Mouse (Mus musculus) frontal cortex, postnatal 36 days (tissue): Measurements from ENCODE around the gene Pde7b.

Source experiments
- DNase-seq, 2 experiments: peaks; one replicate each; pipeline ENCODE4 v3.0.0; 2022; ENCODE audit warnings: low spot score in 2 of 2

Pde7b gene

DNA sequence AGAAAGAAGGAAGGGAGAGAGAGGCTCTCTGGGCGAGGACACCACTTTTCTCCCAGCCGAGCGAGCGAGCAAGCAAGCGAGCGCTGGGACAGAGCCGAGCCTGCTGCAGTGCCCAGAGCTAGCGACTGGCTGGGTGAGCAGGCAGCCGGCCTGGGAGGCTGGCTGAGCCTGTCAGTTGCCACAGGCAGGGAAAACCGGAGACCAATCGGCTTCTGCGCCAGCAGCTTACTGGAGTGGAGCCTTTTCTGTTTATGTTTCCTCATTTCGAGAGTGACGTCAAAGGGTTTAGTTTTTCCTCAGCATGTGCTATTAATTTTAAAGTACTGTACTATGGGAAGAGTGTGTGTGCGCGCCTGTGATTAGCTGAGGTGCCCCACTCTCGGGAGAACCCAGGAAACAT lies at the start of gene Pde7b:
TSS of gene Pde7b (minus strand) at position 173 of the 400 bp plus-strand sequence.
- peak; percentile 79 for DNase-seq

DNA sequence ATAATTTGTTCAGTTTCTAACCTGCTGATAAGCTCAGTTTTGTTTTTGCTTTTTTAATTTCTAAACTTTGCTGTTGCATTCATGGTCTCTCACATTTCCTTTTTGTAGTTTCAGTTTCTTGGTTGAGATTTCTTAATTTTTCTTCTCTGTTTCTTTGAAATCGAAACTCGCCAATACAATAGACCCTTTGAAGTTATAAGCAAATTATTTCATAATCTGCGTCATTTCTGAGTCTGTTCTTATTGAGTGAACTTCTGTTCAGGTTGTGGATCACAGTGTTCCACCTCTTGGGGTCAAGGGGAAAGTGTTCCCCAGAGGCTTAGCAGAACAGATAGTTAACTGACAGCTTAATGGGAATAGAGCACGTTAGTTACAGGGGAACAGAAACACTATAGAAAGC lies 47.2 kb upstream of the Pde7b start:
- no peak for DNase-seq

DNA sequence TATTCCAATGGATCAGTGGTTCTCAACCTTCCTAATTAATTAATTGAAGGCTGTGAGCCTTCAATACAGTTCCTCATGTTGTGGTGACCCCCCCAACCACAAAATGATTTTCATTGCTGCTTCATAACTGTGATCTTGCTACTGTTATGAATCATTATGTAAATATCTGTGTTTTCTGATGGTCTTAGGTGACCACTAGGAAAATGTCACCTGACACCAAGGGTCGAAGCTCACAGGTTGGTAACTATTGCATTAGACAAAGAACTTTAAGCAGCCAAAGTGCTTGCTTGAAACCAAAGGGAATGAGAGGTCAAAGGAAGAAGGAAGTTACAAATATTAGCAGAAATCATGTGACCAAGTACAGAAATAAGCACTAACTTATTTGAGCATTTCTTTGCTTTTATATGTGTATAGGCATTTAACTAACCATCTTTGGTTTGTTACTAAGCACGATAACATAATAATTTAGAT lies 45.6 kb upstream of the Pde7b start:
- no peak for DNase-seq

DNA sequence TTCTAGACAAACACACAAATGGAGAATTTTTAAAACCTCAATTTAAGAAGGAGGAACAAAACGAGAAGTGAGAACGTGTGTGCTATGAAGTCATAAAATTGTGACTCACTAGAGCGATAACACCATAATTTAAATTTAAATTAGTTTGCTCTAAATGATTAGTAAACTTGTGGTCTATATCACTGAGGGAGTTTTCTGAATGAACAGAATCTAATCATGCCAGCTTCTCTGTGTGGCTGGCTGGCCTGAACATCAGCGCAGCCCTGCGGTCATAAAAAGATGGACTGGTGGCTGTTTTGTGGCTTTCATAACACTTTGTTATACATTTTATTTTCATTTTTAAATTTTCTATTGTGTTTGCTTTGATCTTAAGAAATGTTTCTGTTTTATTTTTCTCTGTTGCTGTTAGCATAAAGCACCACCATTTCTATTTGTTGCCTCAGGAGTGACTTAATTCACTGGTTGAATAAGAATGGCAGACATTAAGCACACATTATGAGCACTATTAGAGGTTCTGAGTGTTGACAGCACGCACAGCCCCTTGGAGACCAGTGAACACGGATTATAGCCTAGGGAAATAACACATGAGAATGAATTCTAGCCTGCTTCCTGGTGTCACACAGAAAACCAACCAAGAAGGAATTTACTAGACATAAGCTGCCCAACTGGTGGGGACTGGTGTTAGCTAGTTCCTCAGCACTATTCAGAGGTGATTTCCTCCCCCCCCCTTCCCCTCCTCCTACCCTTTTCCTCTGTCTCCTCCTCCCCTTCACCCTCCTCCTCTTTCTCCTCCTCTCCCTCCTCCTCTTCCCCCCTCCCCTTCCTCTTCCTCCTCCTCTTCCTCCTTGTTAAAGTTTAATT lies 44.9 kb upstream of the Pde7b start:
- DNase-seq: no peak

DNA sequence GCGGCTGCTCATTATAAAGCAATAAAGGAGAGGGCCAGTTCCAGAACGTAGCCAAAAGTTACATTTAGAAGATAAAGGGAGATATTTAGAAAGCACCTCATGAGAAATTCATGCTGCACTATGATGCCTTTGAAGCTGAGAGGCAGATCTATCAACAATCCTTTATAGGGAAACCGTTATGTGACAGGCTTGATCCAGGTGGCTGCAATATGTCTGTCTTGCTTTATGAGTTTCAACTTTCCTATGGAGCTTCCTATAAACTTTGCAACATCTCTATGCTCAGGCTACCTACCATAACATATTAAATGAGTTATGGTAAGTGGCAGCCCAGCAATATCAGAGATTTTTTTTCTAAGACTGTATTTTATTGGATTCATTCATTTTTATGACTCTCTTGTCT lies 39.5 kb upstream of the Pde7b start:
- no peak for DNase-seq

DNA sequence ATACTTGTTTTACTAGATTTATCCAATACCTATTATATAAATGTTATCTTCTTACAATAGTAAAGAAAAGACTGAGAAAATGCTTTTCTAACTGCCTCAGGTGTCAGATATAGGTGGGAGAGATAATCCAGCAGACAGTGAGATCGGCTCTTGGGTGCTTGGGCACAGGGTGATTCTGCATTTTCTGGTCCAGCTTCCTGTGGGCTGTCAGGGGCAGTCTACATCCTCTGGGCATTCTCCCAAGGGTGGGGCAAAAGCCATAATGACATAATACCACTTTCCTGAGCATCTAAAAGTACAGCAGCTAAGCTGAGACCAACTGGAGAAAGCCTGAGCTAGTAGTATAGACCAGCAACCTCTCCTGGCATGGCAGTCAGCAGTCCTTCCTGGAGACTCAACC lies 34.1 kb upstream of the Pde7b start:
- DNase-seq: no peak

DNA sequence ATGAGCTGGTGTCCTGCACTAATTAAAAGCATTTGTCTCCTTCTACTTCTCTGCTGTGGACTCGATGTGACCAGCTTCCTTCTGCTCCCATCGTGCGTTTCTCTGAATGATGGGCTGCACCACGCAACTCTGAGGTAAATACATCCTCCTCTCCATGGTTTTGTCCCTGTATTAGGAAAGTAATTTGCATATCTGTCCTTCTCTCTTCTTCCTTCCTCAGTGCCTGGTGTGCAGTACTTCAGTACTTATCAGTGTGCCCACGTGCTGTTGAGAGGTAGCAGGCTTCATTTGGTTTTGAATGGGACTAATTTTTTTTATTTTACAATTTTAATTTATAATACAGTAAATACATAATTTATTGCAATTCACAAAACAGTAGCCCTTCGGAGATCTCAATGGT lies 33.4 kb upstream of the Pde7b start:
- no peak for DNase-seq

DNA sequence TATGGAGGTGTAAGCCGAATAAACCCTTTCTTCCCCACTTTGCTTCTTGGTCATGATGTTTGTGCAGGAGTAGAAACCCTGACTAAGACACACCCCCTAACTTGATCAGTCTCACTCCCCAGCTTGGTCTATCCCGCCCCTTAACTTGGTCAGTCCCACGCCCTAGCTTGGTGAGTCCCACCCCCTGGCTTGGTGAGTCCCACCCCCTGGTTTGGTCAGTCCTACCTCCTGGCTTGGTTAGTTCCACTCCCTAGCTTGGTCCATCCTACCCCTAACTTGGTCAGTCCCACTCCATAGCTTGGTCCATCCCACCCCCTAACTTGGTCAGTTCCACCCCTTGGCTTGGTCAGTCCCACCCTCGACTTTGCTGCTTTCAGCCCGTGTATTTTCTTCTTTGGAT lies 31.3 kb upstream of the Pde7b start:
- no peak for DNase-seq

DNA sequence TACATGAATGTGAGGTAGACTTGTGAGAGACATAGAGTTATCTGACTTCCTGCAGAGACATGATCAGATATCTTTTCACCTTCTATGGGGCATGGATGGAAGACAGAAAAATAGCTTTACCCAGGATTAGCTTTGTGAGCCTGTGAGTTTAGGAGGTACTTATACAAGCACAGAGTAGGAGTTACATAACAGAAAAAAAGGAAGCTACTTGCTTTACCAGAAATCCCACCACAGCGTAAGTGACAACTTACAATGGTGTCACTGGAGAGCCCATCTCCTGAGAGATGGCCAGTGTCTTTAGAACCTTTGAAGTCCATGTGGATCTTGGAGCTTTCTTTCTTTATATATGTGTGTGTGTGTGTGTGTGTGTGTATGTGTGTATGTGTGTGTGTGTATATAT lies 28.0 kb upstream of the Pde7b start:
- no peak for DNase-seq

DNA sequence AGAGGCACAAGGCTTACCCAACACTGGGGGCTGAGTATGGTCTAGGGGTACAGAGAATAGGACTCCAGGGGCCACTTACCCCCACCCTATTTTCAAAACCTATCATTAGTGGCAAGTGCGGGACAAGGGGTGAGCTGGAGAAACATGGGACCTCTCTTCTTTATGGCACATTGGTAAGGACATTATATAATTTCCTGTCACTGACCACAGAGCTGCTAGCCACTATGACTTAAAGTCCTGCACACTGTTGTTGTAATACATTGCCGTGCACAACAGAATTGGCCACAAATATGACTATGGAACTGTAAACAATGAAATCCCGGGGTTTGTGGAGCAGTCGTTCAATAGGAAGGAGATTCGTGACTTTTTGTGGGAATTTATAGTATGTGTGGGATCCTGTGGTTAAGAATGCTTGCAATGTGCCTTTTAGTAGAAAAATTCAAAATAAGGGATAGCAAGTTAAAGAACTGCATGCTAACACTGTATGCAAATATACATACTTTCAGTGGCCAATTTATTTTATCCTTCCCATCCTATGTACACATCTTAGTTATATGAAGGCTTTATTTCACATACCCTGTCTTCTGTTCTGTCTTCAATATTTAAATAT lies 25.9 kb upstream of the Pde7b start:
- peak in 1 of 2 experiments; percentile 16 for DNase-seq

DNA sequence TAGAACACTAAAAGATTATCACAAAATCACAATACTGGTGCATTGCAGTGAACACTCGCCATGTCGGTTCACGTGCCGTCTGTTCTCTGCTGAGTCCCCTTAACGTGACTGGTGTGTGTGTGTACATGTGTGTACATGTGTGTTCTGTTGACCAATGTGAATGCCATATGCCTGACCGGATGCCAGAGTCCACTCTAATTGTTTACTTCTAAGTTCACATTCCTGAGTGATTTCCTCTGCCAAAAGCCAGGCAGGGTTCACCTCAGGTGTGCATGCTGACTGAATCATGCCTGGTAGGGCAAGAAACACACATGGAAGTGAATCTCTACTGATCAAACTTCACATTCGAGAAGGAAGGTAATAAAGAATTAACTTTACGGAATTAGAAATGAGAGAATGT lies 24.1 kb upstream of the Pde7b start:
- no peak for DNase-seq

DNA sequence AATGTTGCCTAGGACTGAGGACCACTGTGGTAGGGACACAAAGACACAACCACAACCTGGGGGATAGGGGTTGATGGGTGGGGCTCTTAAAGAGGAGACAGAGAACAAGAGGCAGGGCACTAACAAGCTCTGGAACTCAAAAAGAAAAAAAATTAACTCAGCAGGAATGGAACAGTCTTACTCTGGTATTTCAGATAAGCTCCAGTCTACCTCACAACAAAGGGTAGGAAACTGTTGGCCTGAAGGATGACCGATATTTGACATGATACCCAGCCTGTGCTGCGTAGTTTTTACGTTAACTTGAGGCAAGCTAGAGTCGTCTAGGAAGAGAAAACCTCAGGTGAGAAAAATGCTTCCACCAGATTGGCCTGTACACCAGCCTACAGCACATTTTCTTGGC lies 22.4 kb upstream of the Pde7b start:
- DNase-seq: no peak

DNA sequence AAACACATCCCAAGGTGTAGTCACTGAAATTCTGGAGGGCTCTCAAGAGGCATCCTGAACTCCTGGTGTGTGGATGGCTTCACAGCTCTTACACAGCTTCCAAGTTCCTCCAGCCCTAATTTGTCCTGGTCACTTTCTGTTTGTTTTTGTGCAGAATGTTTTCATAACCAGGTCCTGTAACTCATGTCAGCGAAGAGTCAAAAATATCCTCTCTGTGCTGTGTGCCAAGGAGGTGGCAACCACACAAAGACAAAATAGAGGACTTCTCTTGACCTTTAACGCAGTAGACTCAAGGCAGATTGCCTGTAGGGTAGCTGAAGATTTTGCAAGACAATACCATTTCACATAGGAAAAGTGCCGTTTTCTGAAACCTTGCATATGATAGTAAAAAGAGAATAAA lies 14.9 kb upstream of the Pde7b start:
- DNase-seq: no peak

DNA sequence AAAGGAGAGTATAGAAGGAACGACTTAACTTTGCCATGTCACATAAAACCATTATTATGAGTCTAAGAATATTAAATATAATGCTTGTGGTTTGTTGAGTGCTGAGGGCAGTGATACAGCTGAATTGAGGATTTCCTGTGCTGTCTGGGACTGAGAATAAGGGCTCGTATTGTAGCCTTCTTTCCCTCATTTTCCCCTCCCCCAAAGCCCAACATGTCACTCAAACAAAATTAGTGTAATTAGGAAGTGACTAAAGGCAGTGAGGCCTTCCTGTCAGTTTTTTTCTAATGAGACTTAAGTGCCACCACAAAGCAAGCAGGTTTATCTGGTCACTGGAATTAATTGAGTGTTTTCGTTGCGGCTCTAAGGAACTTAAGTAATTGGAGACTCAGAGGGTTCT lies 12.3 kb upstream of the Pde7b start:
- DNase-seq: no peak

DNA sequence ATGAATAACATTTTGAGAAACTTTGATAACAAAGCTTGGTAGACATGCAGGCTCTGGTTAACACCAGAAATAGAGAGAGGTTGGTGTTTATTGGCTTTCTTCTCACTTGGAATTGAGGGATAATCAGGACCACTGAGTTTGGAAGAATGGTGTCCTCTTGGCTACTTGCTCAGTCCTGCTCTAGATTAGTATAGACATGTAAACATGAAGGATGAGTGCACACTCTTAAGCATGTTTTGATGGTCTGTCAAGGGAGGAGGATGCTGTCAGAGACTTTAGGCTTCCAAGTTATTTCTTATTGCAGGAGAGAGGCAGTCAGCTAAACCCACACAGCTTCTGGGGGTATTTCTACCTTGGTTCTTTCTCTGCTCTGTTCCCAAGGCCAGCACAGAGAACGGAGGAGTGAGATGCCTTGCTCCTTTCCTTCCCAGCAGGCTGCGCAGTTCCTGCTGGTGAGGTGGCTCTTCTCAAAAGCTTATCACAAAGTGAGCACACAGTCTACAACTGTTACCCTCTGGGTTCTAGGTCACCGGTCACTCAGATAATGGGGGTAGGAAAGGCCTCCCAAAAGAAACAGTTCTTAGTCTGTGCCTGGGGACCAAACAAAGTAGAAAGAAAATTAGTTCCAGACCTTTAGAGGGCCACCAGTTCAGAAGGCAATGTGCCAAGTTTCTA lies 11.0 kb upstream of the Pde7b start:
- DNase-seq: no peak

DNA sequence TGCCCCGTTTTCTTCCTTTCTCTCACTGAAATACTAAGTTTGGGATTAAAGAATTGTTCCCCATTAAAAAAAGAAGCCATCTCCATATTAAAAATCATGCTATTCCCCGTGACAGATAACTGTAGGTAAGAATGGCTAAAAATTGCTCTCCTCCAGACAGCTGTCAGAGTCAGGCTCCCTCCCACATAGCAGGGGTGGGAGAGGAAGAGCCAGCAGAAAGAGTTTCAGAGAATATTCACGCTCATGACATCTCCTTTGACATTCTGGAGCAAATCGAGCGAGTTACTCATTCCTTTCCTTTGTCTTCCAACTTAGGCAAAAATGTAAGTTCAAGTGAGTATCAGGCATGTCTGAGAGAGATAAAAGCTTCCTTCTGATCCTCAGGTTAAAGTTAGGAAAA lies 8.7 kb upstream of the Pde7b start:
- no peak for DNase-seq

DNA sequence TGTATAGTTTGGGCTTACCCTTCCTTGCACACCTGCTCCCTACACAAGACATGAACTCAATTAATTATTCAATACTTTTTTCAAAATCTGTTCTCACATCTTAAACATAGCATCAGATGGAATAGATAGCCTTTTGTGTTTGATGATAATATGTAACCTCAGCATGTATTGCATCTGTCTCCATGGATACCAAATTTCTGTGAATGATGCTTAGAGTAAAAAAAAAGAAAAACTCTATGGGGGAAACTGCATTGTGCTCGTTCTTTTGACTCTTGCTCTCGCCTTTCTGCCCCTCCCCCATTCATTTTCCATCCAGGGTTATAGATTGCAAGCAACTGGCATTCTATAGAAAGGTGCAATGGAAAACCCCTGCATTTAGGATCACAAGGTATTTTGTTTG lies 7.3 kb upstream of the Pde7b start:
- no peak for DNase-seq

DNA sequence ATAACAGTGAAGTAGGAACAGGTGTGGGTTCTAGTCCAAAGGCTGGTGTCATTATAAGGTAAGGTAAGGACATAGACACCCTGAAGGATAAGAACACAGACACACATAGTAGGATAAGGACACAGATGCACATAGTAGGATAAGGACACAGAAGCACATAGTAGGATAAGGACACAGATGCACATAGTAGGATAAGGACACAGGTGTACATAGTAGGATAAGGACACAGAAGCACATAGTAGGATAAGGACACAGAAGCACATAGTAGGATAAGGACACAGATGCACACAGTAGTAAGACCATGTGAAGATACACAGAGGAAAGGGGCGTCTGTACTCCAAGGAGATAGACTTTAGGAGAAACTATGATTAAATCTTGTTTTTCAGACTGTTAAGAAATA lies 5.2 kb upstream of the Pde7b start:
- DNase-seq: no peak

DNA sequence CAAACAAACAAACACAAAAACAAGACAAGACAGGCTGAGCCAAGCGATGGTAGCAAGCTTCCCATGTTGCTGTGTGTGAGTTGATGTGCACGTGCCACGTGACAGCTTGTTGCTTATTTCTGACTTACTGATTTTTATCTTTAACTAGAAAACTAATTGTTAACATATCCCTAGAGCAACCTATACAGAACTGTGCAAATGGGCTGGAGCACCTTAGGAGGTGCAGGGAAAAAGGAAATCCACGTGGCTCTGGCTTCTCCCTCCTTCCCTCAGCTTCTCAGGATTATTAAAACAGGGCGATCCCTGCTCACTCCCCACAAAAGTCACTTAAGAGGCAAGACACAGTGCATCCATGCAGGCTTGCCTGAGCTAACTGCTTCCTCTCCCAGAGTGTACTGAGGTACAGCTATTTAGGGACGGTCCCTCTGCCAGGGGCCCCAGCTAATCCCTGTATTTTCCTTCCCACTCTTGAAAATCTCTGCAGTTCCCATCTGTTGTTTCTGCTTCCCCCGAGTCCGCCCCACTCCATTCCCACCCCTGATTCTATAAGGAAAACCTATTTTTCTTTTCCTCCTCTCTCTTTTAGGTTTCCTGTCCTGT lies 606 bp upstream of the Pde7b start:
- DNase-seq: peak in 1 of 2 experiments; percentile 23

DNA sequence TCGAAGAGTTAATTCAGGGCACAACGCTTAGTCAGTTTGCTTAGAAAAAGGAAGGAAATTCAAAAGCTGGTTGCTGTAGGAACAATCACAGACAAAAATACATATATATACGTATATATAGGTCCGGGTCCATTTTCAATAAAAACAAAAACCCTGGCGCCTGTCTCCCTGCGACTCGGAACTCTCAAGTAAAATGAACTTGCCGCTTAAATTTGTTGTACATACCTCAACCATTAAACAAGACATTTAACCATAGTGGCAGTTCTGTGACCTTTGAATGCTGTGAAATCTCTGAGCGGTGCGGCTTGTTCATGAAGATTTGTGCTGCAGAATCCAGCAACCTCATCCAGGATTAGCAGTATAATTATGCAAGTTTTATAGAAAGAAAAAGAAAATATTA lies 427 bp downstream of the Pde7b start:
- peak in 1 of 2 experiments; percentile 9 for DNase-seq

DNA sequence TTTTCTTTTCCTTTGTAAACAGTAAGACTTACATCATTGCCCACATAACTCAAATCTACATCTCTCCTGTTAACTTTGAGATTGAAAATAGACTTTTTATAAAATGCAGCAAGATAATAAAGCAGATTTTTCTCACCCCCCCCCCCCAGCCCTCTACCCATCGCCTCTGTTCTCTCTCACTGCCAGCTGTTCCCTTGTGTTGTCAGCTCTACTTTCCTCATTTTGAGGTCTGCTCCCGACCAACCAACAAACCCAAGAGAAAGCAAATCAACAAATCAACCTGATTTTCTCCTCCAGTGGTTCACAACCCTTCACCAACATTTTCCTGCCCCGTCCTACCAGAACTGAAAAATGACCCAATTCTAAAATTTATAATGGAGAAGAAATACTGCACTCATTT lies 916 bp downstream of the Pde7b start:
- no peak for DNase-seq

DNA sequence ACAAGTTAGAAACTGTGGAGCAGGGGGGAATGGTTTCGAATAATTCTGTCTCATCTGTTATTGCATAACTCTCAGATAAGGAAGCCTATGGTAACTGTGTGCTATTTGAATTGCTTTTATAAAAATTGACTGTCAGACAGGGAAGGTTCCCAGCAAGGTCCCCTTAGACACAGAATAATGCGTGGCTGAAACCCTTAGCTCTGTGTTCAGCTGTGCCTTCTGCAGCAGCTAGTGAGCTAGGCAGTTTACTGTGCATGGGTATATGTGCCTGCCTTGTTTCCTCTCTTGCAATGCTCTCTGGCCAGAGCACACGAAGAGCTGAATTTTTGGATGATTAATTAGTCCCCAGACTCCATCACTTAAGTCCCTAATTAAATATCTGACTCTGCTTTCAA lies 1.4 kb downstream of the Pde7b start:
- DNase-seq: peak; percentile 13 to 32
